Mouse (Mus musculus) Muller cell, postnatal 12 days (primary cell): Measurements from ENCODE around the gene Zbtb46.

ENCODE experiments used
- DNase-seq: peaks from one replicate; pipeline ENCODE4 v3.0.0-alpha.2; 2015; ENCODE audit errors: inconsistent ontology term

The Zbtb46 gene

DNA sequence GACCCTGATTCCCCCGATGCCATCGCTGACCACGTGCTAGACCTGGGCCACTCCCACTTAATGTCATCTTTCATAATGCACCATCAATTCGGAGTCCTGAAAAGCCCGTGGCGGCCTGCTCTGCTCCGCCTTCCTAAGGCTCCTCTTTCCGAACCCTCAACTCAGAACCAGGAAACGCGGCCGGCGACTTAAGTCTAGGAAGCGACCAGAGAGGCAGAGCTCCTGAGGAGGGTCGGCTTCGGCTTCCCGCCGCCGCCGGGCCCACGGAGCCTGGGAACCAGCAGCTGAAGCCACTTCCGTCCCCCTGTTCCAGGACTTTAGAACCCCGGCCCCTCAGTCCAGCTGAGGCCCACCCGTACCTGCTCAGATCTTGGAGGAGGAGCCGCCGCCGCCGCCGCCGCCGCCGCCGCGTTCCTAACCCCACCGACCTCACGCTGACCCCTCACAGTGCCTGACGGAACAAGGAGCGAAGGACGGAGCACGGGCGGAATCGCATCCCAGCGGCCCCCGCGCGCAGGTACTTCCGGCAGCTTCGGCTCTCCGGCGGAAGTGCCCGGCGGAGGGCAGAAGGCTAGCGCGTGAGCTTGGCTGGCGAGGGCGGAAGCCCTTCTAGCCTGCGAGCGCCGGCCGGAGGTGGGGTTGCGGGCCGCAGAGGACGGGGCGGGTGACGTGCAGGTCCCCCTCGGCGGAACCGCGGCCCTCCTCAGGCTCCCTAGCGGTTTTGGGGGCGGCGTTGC is 94.2 kb downstream of the Zbtb46 start, which contains the start of the genes Zgpat and Arfrp1:
Gene Zgpat, plus strand, starts transcription at position 69 of the 737 bp plus-strand sequence.
Gene Arfrp1, minus strand, starts transcription at position 545 of the 737 bp plus-strand sequence.
- peak; percentile 92 for DNase-seq

DNA sequence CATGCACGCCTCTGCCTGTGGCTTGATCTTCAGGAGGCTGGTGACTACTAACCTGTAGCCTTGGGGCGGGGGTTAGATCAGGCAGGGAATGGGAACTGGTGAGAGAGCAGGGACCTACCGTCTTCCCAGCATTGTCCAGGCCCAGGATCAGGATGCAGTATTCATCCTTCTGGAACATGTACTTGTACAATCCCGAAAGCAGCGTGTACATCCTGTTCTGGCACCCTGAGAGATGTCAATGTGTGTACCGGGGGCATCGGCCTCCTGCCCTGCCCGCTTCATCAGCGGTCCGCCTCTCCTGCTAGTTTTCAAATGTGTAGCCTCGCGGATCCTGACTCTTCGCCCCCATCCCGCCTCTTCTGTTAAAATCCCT is 94.8 kb downstream of the Zbtb46 start:
- DNase-seq, result no peak

GRCm38 (mm10) chr2:181363946-181364345 is 95.3 kb downstream of the Zbtb46 start:
- no peak for DNase-seq

- DNase-seq, result no peak
Measured at GRCm38 (mm10) chr2:181356780-181357179, 102.4 kb downstream of the Zbtb46 start.

DNA sequence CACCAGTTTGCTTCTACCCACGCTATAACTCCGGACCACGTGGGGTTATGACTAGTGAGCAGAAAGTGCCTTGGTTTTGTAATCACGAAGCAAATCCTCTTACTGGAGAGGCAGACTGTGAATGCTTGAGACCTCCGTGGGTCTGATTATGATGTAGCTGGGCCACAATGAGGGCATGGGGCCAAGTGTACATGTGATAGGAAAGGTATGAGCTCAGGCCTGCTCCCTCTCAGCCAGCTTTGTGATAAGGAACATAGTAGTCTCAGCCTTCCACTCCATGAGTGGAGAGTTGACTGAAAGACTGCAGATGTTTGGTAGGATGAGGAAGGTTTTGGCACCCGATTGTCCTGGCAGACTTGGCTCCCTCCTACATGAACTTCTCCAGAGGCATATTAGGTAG is 116.5 kb downstream of the Zbtb46 start:
- no peak for DNase-seq

DNA sequence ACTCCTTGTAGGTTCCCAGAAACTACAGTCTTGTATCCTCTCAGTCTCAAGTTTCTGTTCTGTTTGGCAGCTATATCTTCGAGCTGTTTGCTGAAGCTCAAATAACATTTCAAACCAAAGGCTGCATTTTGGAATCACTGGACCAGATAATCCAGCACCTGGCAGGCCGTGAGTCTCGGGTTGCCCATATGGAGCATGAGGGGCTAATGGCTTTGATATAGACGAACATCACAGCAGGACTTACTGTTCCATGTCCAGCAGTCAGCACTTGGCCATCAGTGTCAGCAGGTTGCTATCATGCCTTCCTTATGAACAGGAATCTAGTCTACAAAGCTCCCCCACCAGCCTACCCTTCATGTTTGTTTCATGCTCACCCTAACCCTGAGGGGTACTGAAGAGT is 118.8 kb downstream of the Zbtb46 start:
- no peak for DNase-seq
